Mouse (Mus musculus): ENCODE results near the gene Zfp131. TPM values are rescaled to one million over a fixed set of nuclear protein-coding genes. Genes with fewer than 3 reads are reported as not detected.
A peak's percentile ranks its signal among the peaks of the same experiment; 100 is the strongest.

The Zfp131 gene
- polyA plus RNA-seq, 1 experiment from 2014 or later: 32.2 TPM

- H3K4me2 ChIP-seq: no peak overlapping the region
- 86% methylated on average over 4 of the region's 4 CpGs for WGBS
Observed at GRCm38 (mm10) chr13:119746930-119747329, 43.8 kb downstream of the Zfp131 start.

GRCm38 (mm10) chr13:119743470-119743869, 47.2 kb downstream of the Zfp131 start:
- Histone ChIP-seq H3K4me3 (no peak overlapping the region), H3K4me2 (no peak overlapping the region), H3K27me3 (no peaks in the 10 kb centered on the region), H3K27ac (no peak overlapping the region), H3K36me3 (no peaks in the 10 kb centered on the region), H3K9me3 (no peaks in the 10 kb centered on the region), H3K9ac (no peak overlapping the region), H3K4me1 (peaks cover 8% of the 10 kb centered on the region)
- ATAC-seq (ENCODE audit: insufficient number of reproducible peaks, low FRiP score, low TSS enrichment, low read depth): no peak
- WGBS: 70% methylated on average over 3 of the region's 3 CpGs

More at GRCm38 (mm10) chr13:119746930-119747329, 43.8 kb downstream of the Zfp131 start:
- Histone ChIP-seq H3K9ac (no peak overlapping the region), H3K27ac (no peak overlapping the region), H3K36me3 (no peaks in the 10 kb centered on the region), H3K27me3 (no peaks in the 10 kb centered on the region), H3K9me3 (no peaks in the 10 kb centered on the region), H3K4me3 (no peak overlapping the region), H3K4me1 (peaks cover 2% of the 10 kb centered on the region)
- ATAC-seq (ENCODE audit: insufficient number of reproducible peaks, low FRiP score, low TSS enrichment, low read depth): no peak

DNA sequence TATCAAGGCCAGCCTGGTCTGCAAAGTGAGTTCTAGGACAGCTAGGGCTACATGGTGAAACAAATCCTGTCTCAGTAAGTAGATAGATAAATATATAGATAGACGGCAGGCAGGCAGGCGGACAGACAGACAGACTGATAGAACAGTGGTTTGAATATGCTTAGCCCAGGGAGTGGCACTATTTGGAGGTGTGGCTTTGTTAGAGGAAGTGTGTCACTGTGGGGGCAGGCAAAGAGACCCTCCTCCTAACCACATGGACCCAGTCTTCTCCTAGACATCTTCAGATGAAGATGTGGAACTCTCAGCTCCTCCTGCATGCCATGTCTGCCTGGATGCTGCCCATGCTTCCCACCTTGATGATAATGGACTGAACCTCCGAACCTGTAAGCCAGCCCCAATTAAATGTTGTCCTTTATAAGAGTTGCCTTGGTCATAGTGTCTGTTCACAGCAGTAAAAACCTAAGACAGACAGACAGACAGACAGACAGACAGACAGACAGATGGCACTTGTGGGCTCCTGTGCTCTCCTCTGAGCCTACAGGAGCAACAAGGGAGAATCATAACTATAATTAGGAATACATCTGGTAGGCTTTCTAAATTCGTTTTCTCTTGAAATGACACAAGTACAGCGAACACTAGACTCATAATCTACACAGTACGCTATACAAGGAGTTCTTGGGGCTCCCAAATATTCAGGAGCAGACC, 47.8 kb downstream of the Zfp131 start:
- Histone ChIP-seq H3K36me3 (no peaks in the 10 kb centered on the region), H3K9ac (no peak overlapping the region), H3K27me3 (no peaks in the 10 kb centered on the region), H3K4me3 (no peak overlapping the region), H3K9me3 (no peaks in the 10 kb centered on the region), H3K4me1 (peaks cover 8% of the 10 kb centered on the region), H3K27ac (no peak overlapping the region), H3K4me2 (no peak overlapping the region)
- ATAC-seq (ENCODE audit: insufficient number of reproducible peaks, low FRiP score, low TSS enrichment, low read depth): no peak
- 82% methylated on average over 6 of the region's 6 CpGs for WGBS

- Histone ChIP-seq H3K36me3 (no peaks in the 10 kb centered on the region), H3K4me3 (peak overlapping the region; percentile 23), H3K27ac (no peak overlapping the region), H3K9me3 (no peaks in the 10 kb centered on the region), H3K4me1 (peaks cover 8% of the 10 kb centered on the region), H3K4me2 (peak overlapping the region; percentile 36), H3K9ac (0 out of 2 replicates have a peak overlapping the region, but pooled peaks have one; percentile 1), H3K27me3 (no peaks in the 10 kb centered on the region)
- no peak for ATAC-seq (ENCODE audit: insufficient number of reproducible peaks, low FRiP score, low TSS enrichment, low read depth)
- 6% methylated on average over 19 of the region's 19 CpGs for WGBS
Observed at GRCm38 (mm10) chr13:119741390-119742237, 49.1 kb downstream of the Zfp131 start.

DNA sequence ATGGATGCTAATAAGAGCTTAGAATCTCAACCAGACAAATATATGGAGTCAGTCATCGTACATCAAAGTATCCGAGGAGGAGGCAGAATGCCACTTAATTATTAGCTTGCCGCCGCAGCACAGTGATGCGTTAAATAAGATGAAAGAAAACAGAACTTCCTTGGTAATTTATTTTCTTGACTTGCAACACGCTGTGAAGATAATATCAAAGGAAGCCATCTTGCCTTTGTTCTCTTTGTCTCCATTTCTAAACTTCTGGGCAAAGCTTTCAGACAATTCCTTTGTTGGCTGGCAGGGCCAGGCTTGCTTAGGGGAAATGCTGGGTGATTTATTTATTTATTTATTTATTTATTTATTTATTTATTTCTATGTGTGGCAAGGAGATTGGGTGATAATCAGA, 59.2 kb downstream of the Zfp131 start:
- Histone ChIP-seq H3K4me3 (no peak overlapping the region), H3K9me3 (no peaks in the 10 kb centered on the region), H3K4me2 (no peak overlapping the region), H3K36me3 (no peaks in the 10 kb centered on the region), H3K27ac (no peak overlapping the region), H3K4me1 (no peaks in the 10 kb centered on the region), H3K9ac (no peak overlapping the region), H3K27me3 (no peaks in the 10 kb centered on the region)
- no peak for ATAC-seq (ENCODE audit: insufficient number of reproducible peaks, low FRiP score, low TSS enrichment, low read depth)
- WGBS: 25% methylated on average over 6 of the region's 6 CpGs

DNA sequence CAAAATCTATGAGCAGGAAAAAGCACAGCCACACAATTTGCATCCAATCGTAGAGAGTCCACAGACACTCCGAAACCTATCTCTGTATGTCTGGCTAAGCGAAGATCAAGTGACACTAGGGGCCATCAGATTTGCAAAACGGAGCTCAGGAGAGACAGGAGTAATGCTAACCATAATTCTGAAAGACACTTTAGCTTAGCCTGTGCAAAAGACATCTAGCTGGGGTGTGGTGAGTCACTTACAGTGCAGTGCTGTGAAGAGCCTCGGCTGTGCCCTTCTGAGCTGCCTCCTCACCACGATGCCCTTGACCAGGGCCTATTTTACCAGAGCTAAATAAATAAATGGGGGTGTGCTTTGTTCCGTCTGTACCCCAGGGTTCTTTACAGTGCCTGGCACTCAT, 61.3 kb downstream of the Zfp131 start:
- Histone ChIP-seq H3K4me1 (no peaks in the 10 kb centered on the region), H3K27me3 (no peaks in the 10 kb centered on the region), H3K4me2 (no peak overlapping the region), H3K36me3 (no peaks in the 10 kb centered on the region), H3K9ac (no peak overlapping the region), H3K27ac (no peak overlapping the region), H3K4me3 (no peak overlapping the region), H3K9me3 (no peaks in the 10 kb centered on the region)
- ATAC-seq (ENCODE audit: insufficient number of reproducible peaks, low FRiP score, low TSS enrichment, low read depth): no peak
- WGBS: 90% methylated on average over 7 of the region's 7 CpGs

- no peak for ATAC-seq (ENCODE audit: insufficient number of reproducible peaks, low FRiP score, low TSS enrichment, low read depth)
- WGBS: 74% methylated on average over 26 of the region's 26 CpGs
- Histone ChIP-seq H3K4me1 (no peaks in the 10 kb centered on the region), H3K27me3 (no peaks in the 10 kb centered on the region), H3K9ac (no peak overlapping the region), H3K9me3 (no peaks in the 10 kb centered on the region), H3K4me3 (no peak overlapping the region), H3K36me3 (no peaks in the 10 kb centered on the region), H3K4me2 (no peak overlapping the region), H3K27ac (no peak overlapping the region)
Observed at GRCm38 (mm10) chr13:119727608-119728387, 62.9 kb downstream of the Zfp131 start.

- Histone ChIP-seq H3K4me3 (no peak overlapping the region), H3K36me3 (no peaks in the 10 kb centered on the region), H3K9ac (no peak overlapping the region), H3K4me2 (no peak overlapping the region), H3K9me3 (no peaks in the 10 kb centered on the region), H3K4me1 (no peaks in the 10 kb centered on the region), H3K27me3 (no peaks in the 10 kb centered on the region), H3K27ac (no peak overlapping the region)
- ATAC-seq (ENCODE audit: insufficient number of reproducible peaks, low FRiP score, low TSS enrichment, low read depth): no peak
- 87% methylated on average over 7 of the region's 7 CpGs for WGBS
Observed at GRCm38 (mm10) chr13:119724541-119724940, 66.1 kb downstream of the Zfp131 start.

- no peak overlapping the region for H3K9ac ChIP-seq
- no peak overlapping the region for H3K27ac ChIP-seq
- no peaks in the 10 kb centered on the region for H3K9me3 ChIP-seq
- no peaks in the 10 kb centered on the region for H3K27me3 ChIP-seq
- 78% methylated on average over 5 of the region's 5 CpGs for WGBS
- H3K4me2 ChIP-seq: no peak overlapping the region
- no peak for ATAC-seq (ENCODE audit: insufficient number of reproducible peaks, low FRiP score, low TSS enrichment, low read depth)
- H3K4me1 ChIP-seq: no peaks in the 10 kb centered on the region
- no peaks in the 10 kb centered on the region for H3K36me3 ChIP-seq
- no peak overlapping the region for H3K4me3 ChIP-seq
Observed at GRCm38 (mm10) chr13:119723368-119723767, 67.3 kb downstream of the Zfp131 start.

GRCm38 (mm10) chr13:119722447-119722846, 68.2 kb downstream of the Zfp131 start:
- no peak overlapping the region for H3K4me3 ChIP-seq
- no peaks in the 10 kb centered on the region for H3K36me3 ChIP-seq
- H3K9me3 ChIP-seq: no peaks in the 10 kb centered on the region
- H3K27me3 ChIP-seq: no peaks in the 10 kb centered on the region
- no peak for ATAC-seq (ENCODE audit: insufficient number of reproducible peaks, low FRiP score, low TSS enrichment, low read depth)
- H3K27ac ChIP-seq: no peak overlapping the region
- H3K9ac ChIP-seq: no peak overlapping the region
- WGBS: 61% methylated on average over 3 of the region's 3 CpGs
- no peaks in the 10 kb centered on the region for H3K4me1 ChIP-seq
- no peak overlapping the region for H3K4me2 ChIP-seq

DNA sequence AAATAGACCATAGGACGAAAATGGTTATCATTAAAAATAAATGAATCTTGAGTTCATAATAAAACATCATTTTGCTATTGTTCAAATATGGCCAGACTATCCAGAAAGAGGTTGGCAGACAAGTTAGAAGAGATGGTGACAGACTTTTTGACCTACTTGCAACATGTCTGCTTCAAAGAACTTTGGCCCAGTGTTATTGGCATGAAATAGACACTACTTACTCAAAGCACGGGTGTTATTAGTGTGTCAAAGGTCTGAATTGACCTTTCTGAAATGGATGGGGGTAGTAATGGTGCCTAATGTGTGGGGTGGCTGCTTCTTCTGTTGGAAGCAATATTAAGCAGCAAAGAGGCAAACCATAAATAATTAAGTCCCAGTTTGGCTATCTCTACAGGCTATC, 74.6 kb downstream of the Zfp131 start:
- no peaks in the 10 kb centered on the region for H3K9me3 ChIP-seq
- no peaks in the 10 kb centered on the region for H3K4me1 ChIP-seq
- ATAC-seq (ENCODE audit: insufficient number of reproducible peaks, low FRiP score, low TSS enrichment, low read depth): no peak
- H3K4me2 ChIP-seq: no peak overlapping the region
- no peak overlapping the region for H3K9ac ChIP-seq
- H3K36me3 ChIP-seq: no peaks in the 10 kb centered on the region
- 82% methylated on average over 2 of the region's 2 CpGs for WGBS
- no peak overlapping the region for H3K27ac ChIP-seq
- no peak overlapping the region for H3K4me3 ChIP-seq
- H3K27me3 ChIP-seq: no peaks in the 10 kb centered on the region
